Mouse (Mus musculus) embryonic facial prominence, embryonic 14.5 days (tissue): ENCODE results near the gene Lyst. TPM values are rescaled to one million over a fixed set of nuclear protein-coding genes. Genes with fewer than 3 reads are reported as not detected.
A peak's percentile ranks its signal among the peaks of the same experiment; 100 is the strongest.
"Not testable (repeated sequence)": the region's sequence is repeated elsewhere in the genome, so short reads cannot be mapped to it uniquely, and the experiment has no call there.

Source experiments
- ATAC-seq: fragments of 200-750 bp; cut with Nextera tagmentation; 2 replicates; pipeline ENCODE4 v1.8.0; 2017; ENCODE audit warnings: low read depth, moderate number of reproducible peaks, moderate TSS enrichment
- DNase-seq: peaks from one replicate; pipeline ENCODE4 v3.0.0-alpha.2; 2015; ENCODE audit warnings: low spot score
- H3K27ac ChIP-seq: fragments of 300-500 bp; sonication (generic); replicated peaks from 2 replicates; pipeline ENCODE4 v1.5.1; 2014; ENCODE audit warnings: low read depth, mild to moderate bottlenecking, low read length, moderate library complexity
- H3K27me3 ChIP-seq: fragments of 300-500 bp; sonication (generic); replicated peaks from 2 replicates; pipeline ENCODE4 v1.6.1; 2014; ENCODE audit warnings: low read length; ENCODE audit not compliant: control insufficient read depth, insufficient read depth
- H3K36me3 ChIP-seq: fragments of 300-500 bp; sonication (generic); 2 replicates; pipeline ENCODE4 v1.6.1; 2014; ENCODE audit warnings: low read length, mixed read lengths; ENCODE audit not compliant: control insufficient read depth, insufficient read depth
- H3K4me1 ChIP-seq: fragments of 300-500 bp; sonication (generic); 2 replicates; pipeline ENCODE4 v1.6.1; 2014; ENCODE audit warnings: antibody characterized with exemption, low read length; ENCODE audit not compliant: control insufficient read depth, insufficient read depth
- H3K4me2 ChIP-seq: fragments of 300-500 bp; sonication (generic); 2 replicates; pipeline ENCODE4 v1.6.1; 2014; ENCODE audit warnings: low read depth, mild to moderate bottlenecking, low read length, moderate library complexity, mixed read lengths
- H3K4me3 ChIP-seq: fragments of 300-500 bp; sonication (generic); 2 replicates; pipeline ENCODE4 v1.5.1; 2014; ENCODE audit warnings: low read depth, mild to moderate bottlenecking, low read length
- H3K9ac ChIP-seq: fragments of 300-500 bp; sonication (generic); 2 replicates; pipeline ENCODE4 v1.6.1; 2014; ENCODE audit warnings: low read depth, mild to moderate bottlenecking, low read length, moderate library complexity, mixed read lengths
- H3K9me3 ChIP-seq: fragments of 300-500 bp; sonication (generic); 2 replicates; pipeline ENCODE4 v1.6.1; 2016; ENCODE audit warnings: low read length; ENCODE audit not compliant: control insufficient read depth
- WGBS: fragments of 180-500 bp; shearing (Covaris S2); extraction: QIAGEN DNeasy Blood & Tissue Kit; methylation state at CpG from one replicate; pipeline ENCODE4 v1.1.7; 2014; 5-methylcytosine and 5-hydroxymethylcytosine counted together
- polyA plus RNA-seq: library from polyadenylated mRNA; unstranded; fragments of >200 nt; fragmentation: Nextera tagmentation; extraction: Ambion mirVana; gene quantifications from 2 replicates; pipeline ENCODE4 v1.2.1, GENCODE M21; 2014

Lyst gene
- polyA plus RNA-seq, 1 experiment from 2014 or later: 4.5 TPM

- peaks cover 13% of the 10 kb centered on the region for H3K36me3 ChIP-seq
- H3K27me3 ChIP-seq: no peaks in the 10 kb centered on the region
- no peak overlapping the region for H3K4me2 ChIP-seq
- H3K4me3 ChIP-seq: no peak overlapping the region
- ATAC-seq (no peak), DNase-seq (no peak)
- 84% methylated on average over 3 of the region's 3 CpGs for WGBS
- no peaks in the 10 kb centered on the region for H3K4me1 ChIP-seq
- H3K9me3 ChIP-seq: no peaks in the 10 kb centered on the region
- no peak overlapping the region for H3K9ac ChIP-seq
- H3K27ac ChIP-seq: no peak overlapping the region
Observed at GRCm38 (mm10) chr13:13637577-13637976, 47.4 kb downstream of the Lyst start.

- Histone ChIP-seq H3K36me3 (peaks cover 13% of the 10 kb centered on the region), H3K9ac (no peak overlapping the region), H3K4me1 (no peaks in the 10 kb centered on the region), H3K9me3 (no peaks in the 10 kb centered on the region), H3K4me2 (no peak overlapping the region), H3K4me3 (no peak overlapping the region), H3K27me3 (no peaks in the 10 kb centered on the region), H3K27ac (no peak overlapping the region)
- DNase-seq: no peak
- WGBS: 78% methylated on average over 6 of the region's 6 CpGs
- no peak for ATAC-seq
Observed at GRCm38 (mm10) chr13:13637981-13638380, 47.8 kb downstream of the Lyst start.

DNA sequence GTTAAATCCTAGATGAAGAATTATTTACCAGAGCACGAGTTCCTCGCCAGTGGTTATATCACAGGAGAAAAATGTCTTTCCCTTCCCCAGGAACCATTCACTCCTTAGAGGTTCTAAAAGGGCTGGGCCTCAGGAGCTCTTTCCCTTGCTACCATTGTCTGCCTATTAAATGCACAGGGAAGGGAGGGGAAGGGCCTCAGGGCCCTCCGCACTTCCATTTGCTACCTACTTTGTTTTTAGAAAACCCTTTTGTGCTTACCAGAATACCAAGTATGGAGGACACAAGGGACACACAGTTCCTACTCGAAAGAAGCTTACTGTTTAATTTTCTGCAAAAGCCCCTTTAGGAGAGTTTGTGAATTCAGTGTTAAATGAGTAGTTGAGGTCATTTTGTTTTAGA lies 48.5 kb downstream of the Lyst start:
- Histone ChIP-seq H3K27ac (no peak overlapping the region), H3K4me2 (no peak overlapping the region), H3K36me3 (peaks cover 13% of the 10 kb centered on the region), H3K4me1 (no peaks in the 10 kb centered on the region), H3K4me3 (no peak overlapping the region), H3K27me3 (no peaks in the 10 kb centered on the region), H3K9ac (no peak overlapping the region), H3K9me3 (no peaks in the 10 kb centered on the region)
- WGBS: 60% methylated on average over 4 of the region's 4 CpGs
- ATAC-seq (no peak), DNase-seq (no peak)

- H3K36me3 ChIP-seq: no peaks in the 10 kb centered on the region; the same call in 1 of the 2 replicates
- H3K4me1 ChIP-seq: no peaks in the 10 kb centered on the region
- no peak for ATAC-seq
- H3K27ac ChIP-seq: no peak overlapping the region
- 76% methylated on average over 3 of the region's 3 CpGs for WGBS
- no peak for DNase-seq
- H3K9ac ChIP-seq: no peak overlapping the region
- no peaks in the 10 kb centered on the region for H3K27me3 ChIP-seq
- no peaks in the 10 kb centered on the region for H3K9me3 ChIP-seq
- H3K4me2 ChIP-seq: no peak overlapping the region
- H3K4me3 ChIP-seq: no peak overlapping the region
Observed at GRCm38 (mm10) chr13:13647296-13647695, 57.1 kb downstream of the Lyst start.

- Histone ChIP-seq H3K9me3 (no peaks in the 10 kb centered on the region), H3K27ac (no peak overlapping the region), H3K4me3 (no peak overlapping the region), H3K36me3 (peaks cover 4% of the 10 kb centered on the region; the same call in 1 of the 2 replicates), H3K9ac (no peak overlapping the region), H3K4me1 (no peaks in the 10 kb centered on the region), H3K27me3 (no peaks in the 10 kb centered on the region), H3K4me2 (no peak overlapping the region)
- no peak for ATAC-seq
- WGBS: 96% methylated on average over 3 of the region's 3 CpGs
- DNase-seq: no peak
Observed at GRCm38 (mm10) chr13:13655453-13655852, 65.3 kb downstream of the Lyst start.

DNA sequence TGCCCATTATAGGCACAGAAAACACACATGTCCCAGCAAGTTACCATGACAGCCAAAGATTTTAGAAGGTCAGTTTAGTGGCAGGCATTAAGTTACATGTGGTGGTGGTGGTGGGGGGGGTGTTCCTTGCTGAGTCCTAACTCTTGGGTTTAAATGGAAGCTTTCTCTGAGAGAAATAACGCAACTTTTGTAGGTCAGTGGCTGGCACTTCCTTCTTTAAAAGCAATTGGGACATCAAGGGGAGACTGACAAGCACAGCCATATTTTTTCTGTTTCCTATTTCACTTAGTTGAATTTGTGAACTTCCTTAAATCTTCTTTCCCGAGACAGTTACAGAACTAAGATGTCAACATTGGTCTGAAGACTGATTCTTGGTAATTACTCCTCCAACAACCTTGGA lies 75.9 kb downstream of the Lyst start:
- H3K9me3 ChIP-seq, H3K4me2 ChIP-seq, DNase-seq, H3K4me1 ChIP-seq, H3K4me3 ChIP-seq, H3K9ac ChIP-seq, H3K27me3 ChIP-seq, H3K27ac ChIP-seq, H3K36me3 ChIP-seq, ATAC-seq: not testable (repeated sequence)
- WGBS: 66% methylated on average over 2 of the region's 2 CpGs

DNA sequence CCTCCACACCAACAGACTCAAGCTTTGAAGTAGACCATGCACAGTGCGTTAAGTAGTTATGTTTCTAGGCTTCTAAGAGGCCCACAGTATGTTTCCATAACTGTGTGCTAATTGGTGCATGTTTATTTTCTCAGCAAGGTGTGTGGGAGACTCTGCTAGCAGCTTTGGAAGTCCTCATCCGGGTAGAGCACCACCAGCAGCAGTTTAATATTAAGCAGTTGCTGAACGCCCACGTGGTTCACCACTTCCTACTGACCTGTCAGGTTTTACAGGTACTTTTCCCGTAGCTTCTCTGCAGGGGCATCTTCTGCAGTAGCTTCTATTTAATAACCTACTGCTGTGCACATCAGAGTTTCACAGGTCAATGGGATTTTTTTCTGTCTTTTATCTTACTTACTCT lies 80.5 kb downstream of the Lyst start:
- H3K4me2 ChIP-seq: no peak overlapping the region
- no peak for ATAC-seq
- H3K36me3 ChIP-seq: peaks cover 5% of the 10 kb centered on the region; the same call in 1 of the 2 replicates
- no peak overlapping the region for H3K27ac ChIP-seq
- H3K4me1 ChIP-seq: no peaks in the 10 kb centered on the region
- 49% methylated on average over 5 of the region's 5 CpGs for WGBS
- DNase-seq: peak; percentile 11
- no peak overlapping the region for H3K4me3 ChIP-seq
- no peak overlapping the region for H3K9ac ChIP-seq
- no peaks in the 10 kb centered on the region for H3K9me3 ChIP-seq
- H3K27me3 ChIP-seq: no peaks in the 10 kb centered on the region

GRCm38 (mm10) chr13:13671585-13672328 lies 81.6 kb downstream of the Lyst start:
- WGBS: 71% methylated on average over 6 of the region's 6 CpGs
- H3K4me1 ChIP-seq: no peaks in the 10 kb centered on the region
- ATAC-seq: no peak

More at GRCm38 (mm10) chr13:13671585-13672328, 81.6 kb downstream of the Lyst start:
- H3K4me2 ChIP-seq: no peak overlapping the region
- H3K36me3 ChIP-seq: peaks cover 5% of the 10 kb centered on the region; the same call in 1 of the 2 replicates
- no peak for DNase-seq
- H3K9me3 ChIP-seq: no peaks in the 10 kb centered on the region
- H3K4me3 ChIP-seq: no peak overlapping the region
- no peak overlapping the region for H3K9ac ChIP-seq
- no peak overlapping the region for H3K27ac ChIP-seq
- no peaks in the 10 kb centered on the region for H3K27me3 ChIP-seq
